Mouse (Mus musculus): ENCODE measurements around the gene Babam1.

- TF ChIP-seq CTCF (IDR thresholded peaks at IDR 0.05; ENCODE audit: low read depth, low read length) (no peak), EP300 (IDR thresholded peaks at IDR 0.05; ENCODE audit: insufficient read depth, low read depth, low read length) (no peak), POLR2A (IDR thresholded peaks at IDR 0.05; ENCODE audit: insufficient read depth, low read length) (no peak)
Measured at GRCm38 (mm10) chr8:71380178-71381171, 16.2 kb upstream of the Babam1 start.
